Mouse (Mus musculus): ENCODE results near the gene Traf3ip1. TPM values are rescaled to one million over a fixed set of nuclear protein-coding genes. Genes with fewer than 3 reads are reported as not detected.

Traf3ip1 gene
- polyA plus RNA-seq, 1 experiment from 2014 or later: 10.8 TPM

DNA sequence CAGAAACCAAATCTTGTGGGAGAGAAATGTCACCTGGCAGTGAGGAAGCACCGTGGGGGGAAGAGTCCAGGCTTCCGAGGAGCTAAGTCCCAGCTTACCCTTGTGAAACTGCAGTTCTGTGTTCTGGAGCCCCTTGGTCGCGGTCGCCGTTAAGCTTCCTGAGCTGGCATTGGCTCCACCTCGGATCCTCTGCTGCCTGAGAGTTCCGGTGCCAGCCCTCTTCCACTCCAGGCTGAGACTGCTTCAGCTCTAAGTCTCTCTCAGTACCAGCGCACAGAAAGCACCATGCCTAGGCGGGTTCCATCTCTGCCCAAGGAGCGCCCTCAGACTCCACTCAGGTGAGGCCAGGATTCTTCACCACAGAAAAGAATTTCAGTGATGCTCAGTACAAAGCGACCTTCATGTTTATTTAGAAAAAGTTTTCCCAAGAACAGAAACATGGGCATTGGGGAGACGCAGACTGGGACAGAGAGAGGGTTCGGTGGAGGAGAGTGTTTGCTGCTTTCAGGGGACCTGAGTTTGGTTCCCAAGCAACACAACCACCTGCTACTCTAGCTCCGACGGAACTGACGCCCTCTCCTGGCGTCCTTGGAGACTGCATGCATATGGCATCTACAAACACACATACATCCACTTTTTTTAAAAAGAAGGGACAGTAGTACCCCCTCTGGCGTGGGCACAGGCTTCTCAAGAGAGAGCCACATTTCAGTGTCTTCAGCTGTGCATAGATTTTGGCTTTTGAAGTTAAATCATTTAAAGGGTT, 39.7 kb downstream of the Traf3ip1 start:
- H3K4me2 ChIP-seq (ENCODE audit: low read length): no peak overlapping the region
- WGBS: 82% methylated on average over 19 of the region's 19 CpGs
- H3K4me1 ChIP-seq (ENCODE audit: control insufficient read depth, insufficient read depth, low read length): no peaks in the 10 kb centered on the region
- H3K36me3 ChIP-seq (ENCODE audit: control insufficient read depth, insufficient read depth, low read length): no peaks in the 10 kb centered on the region; the same call in 1 of the 2 replicates
- H3K4me3 ChIP-seq (ENCODE audit: low read depth, low read length): no peak overlapping the region
- no peaks in the 10 kb centered on the region for H3K9me3 ChIP-seq (replicated peaks; ENCODE audit: control insufficient read depth, low read length, poor library complexity, severe bottlenecking)
- no peak overlapping the region for H3K9ac ChIP-seq (ENCODE audit: low read depth, low read length)
- H3K27me3 ChIP-seq (ENCODE audit: control insufficient read depth, insufficient read depth, low read depth, low read length): peaks cover 6% of the 10 kb centered on the region; the same call in 1 of the 2 replicates
- H3K27ac ChIP-seq (ENCODE audit: low read length): no peak overlapping the region
- no peak for ATAC-seq

DNA sequence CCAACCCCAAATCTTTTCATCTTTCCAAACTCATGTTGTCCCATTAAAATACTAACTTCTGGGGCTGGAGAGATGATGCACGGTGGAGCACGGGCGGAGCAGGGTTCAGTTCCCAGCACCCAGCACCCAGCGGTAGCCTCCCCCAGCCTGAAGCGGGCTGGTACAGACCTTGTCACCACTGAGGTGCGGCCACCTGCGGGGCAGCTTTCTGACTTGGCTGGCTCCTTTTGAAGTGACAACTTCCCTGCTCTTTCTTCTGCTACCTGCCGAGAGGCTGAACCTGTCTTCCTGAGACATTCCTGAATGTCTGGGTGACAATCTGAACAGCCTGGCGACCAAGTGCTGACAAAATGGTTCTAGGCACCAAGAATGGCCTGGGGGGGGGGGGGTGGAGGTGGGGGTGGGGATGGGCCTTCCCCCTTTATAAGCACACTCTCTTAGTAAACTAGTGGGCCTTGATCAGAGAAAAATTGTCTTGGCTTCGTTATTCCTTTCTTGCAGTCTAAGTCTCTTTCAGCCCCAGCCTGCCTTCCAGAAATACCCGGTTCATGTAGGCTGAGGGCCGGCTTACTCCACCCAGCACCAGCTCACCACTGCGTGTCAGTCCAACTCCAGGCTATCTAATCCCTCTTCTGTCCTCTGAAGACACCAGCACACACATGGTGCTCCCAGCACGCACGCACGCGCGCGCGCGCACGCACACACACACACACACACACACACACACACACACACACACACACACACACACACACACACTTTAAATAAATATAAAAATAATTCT, 43.5 kb downstream of the Traf3ip1 start:
- ATAC-seq: no peak
- 21% methylated on average over 22 of the region's 22 CpGs for WGBS
- Histone ChIP-seq H3K4me3 (ENCODE audit: low read depth, low read length) (no peak overlapping the region), H3K36me3 (ENCODE audit: control insufficient read depth, insufficient read depth, low read length) (no peaks in the 10 kb centered on the region), H3K27me3 (ENCODE audit: control insufficient read depth, insufficient read depth, low read depth, low read length) (peaks cover 6% of the 10 kb centered on the region; the same call in 1 of the 2 replicates), H3K27ac (ENCODE audit: low read length) (no peak overlapping the region), H3K9ac (ENCODE audit: low read depth, low read length) (no peak overlapping the region), H3K9me3 (replicated peaks; ENCODE audit: control insufficient read depth, low read length, poor library complexity, severe bottlenecking) (no peaks in the 10 kb centered on the region), H3K4me2 (ENCODE audit: low read length) (no peak overlapping the region), H3K4me1 (ENCODE audit: control insufficient read depth, insufficient read depth, low read length) (peaks cover 14% of the 10 kb centered on the region)

DNA sequence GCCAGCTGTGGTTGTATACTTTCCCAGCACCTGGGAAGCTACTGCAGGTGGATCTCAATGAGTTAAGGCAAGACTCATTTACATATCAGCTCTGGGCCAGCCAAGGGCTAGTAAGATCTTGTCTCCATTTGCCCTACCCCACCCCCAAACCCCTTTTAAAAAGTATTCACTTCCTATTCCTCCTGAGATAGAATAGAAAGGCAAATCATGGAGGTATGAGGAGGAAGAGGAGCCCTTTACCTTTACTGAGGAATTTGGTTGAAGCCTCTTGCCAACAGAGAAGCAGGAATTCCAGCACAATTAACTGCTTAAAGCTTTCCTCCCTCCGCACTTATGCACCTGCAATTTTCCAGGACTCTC, 44.1 kb downstream of the Traf3ip1 start:
- no peak for ATAC-seq
- no peak overlapping the region for H3K4me3 ChIP-seq (ENCODE audit: low read depth, low read length)
- WGBS: 45% methylated on average over 1 of the region's 1 CpGs
- peaks cover 6% of the 10 kb centered on the region; the same call in 1 of the 2 replicates for H3K27me3 ChIP-seq (ENCODE audit: control insufficient read depth, insufficient read depth, low read depth, low read length)
- H3K9ac ChIP-seq (ENCODE audit: low read depth, low read length): no peak overlapping the region
- no peaks in the 10 kb centered on the region for H3K36me3 ChIP-seq (ENCODE audit: control insufficient read depth, insufficient read depth, low read length)
- H3K4me1 ChIP-seq (ENCODE audit: control insufficient read depth, insufficient read depth, low read length): peaks cover 16% of the 10 kb centered on the region
- H3K27ac ChIP-seq (ENCODE audit: low read length): no peak overlapping the region
- H3K9me3 ChIP-seq (replicated peaks; ENCODE audit: control insufficient read depth, low read length, poor library complexity, severe bottlenecking): no peaks in the 10 kb centered on the region
- H3K4me2 ChIP-seq (ENCODE audit: low read length): no peak overlapping the region

DNA sequence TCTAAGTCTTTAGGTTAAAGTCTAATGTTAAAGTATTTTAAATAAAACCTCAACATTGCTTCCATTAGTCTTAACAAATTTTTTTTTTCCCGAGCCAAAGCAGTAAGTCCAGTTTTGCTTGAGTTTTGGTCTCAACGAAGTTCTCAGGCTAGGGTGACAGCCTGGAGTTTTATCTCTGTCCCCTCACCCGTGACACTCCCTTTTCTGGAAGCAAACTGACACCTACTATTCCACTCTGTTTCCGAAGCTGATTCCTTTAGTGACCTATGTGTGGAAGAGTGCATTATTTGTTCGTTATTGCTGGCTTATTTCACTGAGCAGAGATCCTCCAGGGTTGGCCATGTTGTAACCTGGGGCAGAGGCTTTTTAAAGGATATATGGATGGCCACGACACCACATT, 44.8 kb downstream of the Traf3ip1 start:
- 34% methylated on average over 6 of the region's 6 CpGs for WGBS
- Histone ChIP-seq H3K9me3 (replicated peaks; ENCODE audit: control insufficient read depth, low read length, poor library complexity, severe bottlenecking) (no peaks in the 10 kb centered on the region), H3K36me3 (ENCODE audit: control insufficient read depth, insufficient read depth, low read length) (no peaks in the 10 kb centered on the region), H3K4me3 (ENCODE audit: low read depth, low read length) (no peak overlapping the region; the same call in 1 of the 2 replicates), H3K27ac (ENCODE audit: low read length) (no peak overlapping the region), H3K4me2 (ENCODE audit: low read length) (peak overlapping the region; percentile 97; the same call in 1 of the 2 replicates), H3K27me3 (ENCODE audit: control insufficient read depth, insufficient read depth, low read depth, low read length) (peaks cover 6% of the 10 kb centered on the region; the same call in 1 of the 2 replicates), H3K4me1 (ENCODE audit: control insufficient read depth, insufficient read depth, low read length) (peaks cover 16% of the 10 kb centered on the region), H3K9ac (ENCODE audit: low read depth, low read length) (no peak overlapping the region; the same call in 1 of the 2 replicates)
- ATAC-seq: no peak

DNA sequence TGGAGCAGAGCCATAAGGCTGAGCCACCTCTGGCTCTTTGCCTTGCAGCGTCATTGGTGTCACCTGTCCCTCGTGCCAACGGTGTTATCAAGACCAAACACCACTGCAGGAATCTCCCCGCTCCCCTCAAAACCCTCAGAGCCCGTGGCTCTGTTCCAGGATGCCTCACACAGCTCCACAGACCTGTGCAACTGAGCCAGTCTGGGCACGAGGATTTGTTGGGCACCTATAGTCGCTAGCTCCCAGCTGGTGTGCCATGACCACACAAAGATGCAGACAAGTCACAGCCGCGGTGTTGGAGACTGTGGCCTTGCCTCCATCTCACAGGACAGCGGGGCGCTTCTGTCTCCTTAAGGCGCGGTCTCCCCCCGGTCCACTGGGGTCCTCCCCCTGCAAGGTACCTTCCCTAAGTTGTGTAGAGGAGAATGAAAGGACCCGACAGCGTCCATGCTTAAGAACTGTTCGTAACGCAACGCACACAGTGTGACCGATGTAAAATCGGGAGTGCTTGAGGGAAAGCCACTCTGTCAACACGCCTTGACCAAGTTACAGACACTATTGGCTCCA, 45.3 kb downstream of the Traf3ip1 start:
- H3K27me3 ChIP-seq (ENCODE audit: control insufficient read depth, insufficient read depth, low read depth, low read length): peaks cover 6% of the 10 kb centered on the region; the same call in 1 of the 2 replicates
- ATAC-seq: peak; percentile 1
- H3K9ac ChIP-seq (ENCODE audit: low read depth, low read length): peak overlapping the region; percentile 50
- WGBS: 1% methylated on average over 22 of the region's 22 CpGs
- H3K9me3 ChIP-seq (replicated peaks; ENCODE audit: control insufficient read depth, low read length, poor library complexity, severe bottlenecking): no peaks in the 10 kb centered on the region
- H3K4me3 ChIP-seq (ENCODE audit: low read depth, low read length): peak overlapping the region; percentile 55
- peak overlapping the region; percentile 97 for H3K4me2 ChIP-seq (ENCODE audit: low read length)
- H3K27ac ChIP-seq (ENCODE audit: low read length): no peak overlapping the region
- peaks cover 16% of the 10 kb centered on the region for H3K4me1 ChIP-seq (ENCODE audit: control insufficient read depth, insufficient read depth, low read length)
- no peaks in the 10 kb centered on the region; the same call in 1 of the 2 replicates for H3K36me3 ChIP-seq (ENCODE audit: control insufficient read depth, insufficient read depth, low read length)

DNA sequence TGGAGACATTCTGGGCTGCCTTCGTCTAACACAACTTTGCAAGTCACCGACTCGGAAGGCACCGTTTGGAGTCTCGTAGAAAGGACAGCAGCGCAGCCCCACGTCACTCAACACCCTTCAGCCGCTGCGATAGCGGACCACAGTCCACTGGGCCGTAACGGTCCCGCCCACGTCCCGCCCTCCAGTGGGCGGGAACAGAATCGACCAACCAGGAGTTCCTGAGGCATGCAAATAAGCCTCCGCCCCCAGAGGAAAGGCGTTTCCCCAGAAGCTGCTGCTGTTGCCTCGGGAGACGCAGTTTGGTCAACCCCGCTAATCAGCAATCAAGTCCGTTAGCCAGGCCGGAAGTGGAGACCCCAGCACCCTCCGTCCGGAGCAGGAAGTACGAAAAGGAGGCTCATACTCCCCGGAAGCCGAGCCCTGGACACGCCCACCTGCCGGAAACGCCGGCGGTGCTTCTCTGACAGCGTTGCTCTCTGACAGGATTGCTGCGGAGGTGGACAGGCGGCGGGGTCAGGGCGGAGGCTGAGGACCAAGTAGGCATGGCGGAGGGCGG, 45.9 kb downstream of the Traf3ip1 start, which contains the start of gene Asb1:
TSS of gene Asb1 (plus strand) at position 274 of the 556 bp plus-strand sequence.
- H3K36me3 ChIP-seq (ENCODE audit: control insufficient read depth, insufficient read depth, low read length): peaks cover 2% of the 10 kb centered on the region
- peak within 1 kb of the TSS; percentile 59 for H3K27ac ChIP-seq (ENCODE audit: low read length)
- peak; percentile 98 for ATAC-seq
- peaks cover 16% of the 10 kb centered on the region for H3K4me1 ChIP-seq (ENCODE audit: control insufficient read depth, insufficient read depth, low read length)
- peaks cover 6% of the 10 kb centered on the region; the same call in 1 of the 2 replicates for H3K27me3 ChIP-seq (ENCODE audit: control insufficient read depth, insufficient read depth, low read depth, low read length)
- H3K4me3 ChIP-seq (ENCODE audit: low read depth, low read length): peak within 1 kb of the TSS; percentile 55
- peak within 1 kb of the TSS; percentile 75 for H3K9ac ChIP-seq (ENCODE audit: low read depth, low read length)
- under 1% methylated on average over 41 of the region's 41 CpGs for WGBS
- H3K4me2 ChIP-seq (ENCODE audit: low read length): peak within 1 kb of the TSS; percentile 97
- no peaks in the 10 kb centered on the region for H3K9me3 ChIP-seq (replicated peaks; ENCODE audit: control insufficient read depth, low read length, poor library complexity, severe bottlenecking)

DNA sequence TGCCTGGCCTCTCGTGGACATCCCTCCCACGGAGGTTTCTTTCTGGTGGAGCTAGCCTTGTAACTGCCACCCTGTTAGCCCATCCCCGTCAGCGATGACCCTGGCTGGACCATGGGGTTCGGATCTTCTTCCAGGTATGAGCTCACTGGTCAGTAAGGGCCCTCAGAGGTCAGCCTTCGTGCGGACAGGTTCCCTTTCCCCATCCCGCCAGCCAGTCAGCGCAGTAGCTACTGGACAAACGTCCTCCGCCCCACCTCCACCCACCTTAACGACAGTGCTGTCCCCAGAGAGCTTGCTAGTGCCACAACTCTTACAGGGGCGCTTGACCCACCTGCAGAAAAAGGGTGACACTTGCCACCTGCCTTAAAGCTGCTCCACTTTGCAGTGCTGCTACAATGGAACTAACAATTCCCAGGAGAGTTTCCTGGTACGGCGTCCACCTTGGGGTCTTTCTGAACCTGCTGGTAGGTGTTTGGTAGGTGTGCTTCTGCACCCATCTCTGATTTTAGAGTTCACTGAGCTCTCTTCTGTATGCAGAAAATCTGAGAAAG, 46.7 kb downstream of the Traf3ip1 start:
- H3K27ac ChIP-seq (ENCODE audit: low read length): peak overlapping the region; percentile 59; the same call in 1 of the 2 replicates
- no peak for ATAC-seq
- 12% methylated on average over 14 of the region's 15 CpGs for WGBS

DNA sequence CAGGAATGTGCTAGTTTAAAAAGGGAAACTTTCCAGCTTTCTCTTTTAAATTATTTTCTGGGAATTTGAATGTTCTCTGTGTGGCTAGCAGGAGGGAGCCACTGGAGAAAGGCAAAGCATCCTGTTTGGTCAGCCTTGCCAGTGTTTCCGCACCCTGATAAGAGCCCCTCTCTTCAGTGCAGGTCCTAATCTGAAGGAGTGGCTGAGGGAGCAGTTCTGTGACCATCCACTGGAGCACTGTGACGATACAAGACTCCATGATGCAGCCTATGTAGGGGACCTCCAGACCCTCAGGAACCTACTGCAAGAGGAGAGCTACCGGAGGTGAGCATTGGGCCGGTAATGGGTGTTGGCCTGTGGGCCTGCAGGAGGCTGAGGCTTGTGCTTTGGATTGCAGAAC, 49.5 kb downstream of the Traf3ip1 start:
- H3K4me1 ChIP-seq (ENCODE audit: control insufficient read depth, insufficient read depth, low read length): peaks cover 21% of the 10 kb centered on the region
- H3K36me3 ChIP-seq (ENCODE audit: control insufficient read depth, insufficient read depth, low read length): peaks cover 7% of the 10 kb centered on the region
- no peak overlapping the region for H3K4me3 ChIP-seq (ENCODE audit: low read depth, low read length)
- no peaks in the 10 kb centered on the region for H3K27me3 ChIP-seq (ENCODE audit: control insufficient read depth, insufficient read depth, low read depth, low read length)
- ATAC-seq: no peak
- no peak overlapping the region for H3K27ac ChIP-seq (ENCODE audit: low read length)
- 95% methylated on average over 4 of the region's 4 CpGs for WGBS
- no peak overlapping the region for H3K4me2 ChIP-seq (ENCODE audit: low read length)
- no peak overlapping the region for H3K9ac ChIP-seq (ENCODE audit: low read depth, low read length)
- no peaks in the 10 kb centered on the region for H3K9me3 ChIP-seq (replicated peaks; ENCODE audit: control insufficient read depth, low read length, poor library complexity, severe bottlenecking)

More for the DNA sequence above, 46.7 kb downstream of the Traf3ip1 start:
- Histone ChIP-seq H3K9ac (ENCODE audit: low read depth, low read length) (peak overlapping the region; percentile 75), H3K4me2 (ENCODE audit: low read length) (peak overlapping the region; percentile 97), H3K4me3 (ENCODE audit: low read depth, low read length) (peak overlapping the region; percentile 55), H3K36me3 (ENCODE audit: control insufficient read depth, insufficient read depth, low read length) (peaks cover 2% of the 10 kb centered on the region), H3K4me1 (ENCODE audit: control insufficient read depth, insufficient read depth, low read length) (peaks cover 16% of the 10 kb centered on the region), H3K9me3 (replicated peaks; ENCODE audit: control insufficient read depth, low read length, poor library complexity, severe bottlenecking) (no peaks in the 10 kb centered on the region), H3K27me3 (ENCODE audit: control insufficient read depth, insufficient read depth, low read depth, low read length) (peaks cover 5% of the 10 kb centered on the region; the same call in 1 of the 2 replicates)
